Mouse (Mus musculus): ENCODE results near the gene E2f4. TPM values are rescaled to one million over a fixed set of nuclear protein-coding genes. Genes with fewer than 3 reads are reported as not detected.

E2f4 gene
- polyA plus RNA-seq, 1 experiment from 2014 or later: 117 TPM

DNA sequence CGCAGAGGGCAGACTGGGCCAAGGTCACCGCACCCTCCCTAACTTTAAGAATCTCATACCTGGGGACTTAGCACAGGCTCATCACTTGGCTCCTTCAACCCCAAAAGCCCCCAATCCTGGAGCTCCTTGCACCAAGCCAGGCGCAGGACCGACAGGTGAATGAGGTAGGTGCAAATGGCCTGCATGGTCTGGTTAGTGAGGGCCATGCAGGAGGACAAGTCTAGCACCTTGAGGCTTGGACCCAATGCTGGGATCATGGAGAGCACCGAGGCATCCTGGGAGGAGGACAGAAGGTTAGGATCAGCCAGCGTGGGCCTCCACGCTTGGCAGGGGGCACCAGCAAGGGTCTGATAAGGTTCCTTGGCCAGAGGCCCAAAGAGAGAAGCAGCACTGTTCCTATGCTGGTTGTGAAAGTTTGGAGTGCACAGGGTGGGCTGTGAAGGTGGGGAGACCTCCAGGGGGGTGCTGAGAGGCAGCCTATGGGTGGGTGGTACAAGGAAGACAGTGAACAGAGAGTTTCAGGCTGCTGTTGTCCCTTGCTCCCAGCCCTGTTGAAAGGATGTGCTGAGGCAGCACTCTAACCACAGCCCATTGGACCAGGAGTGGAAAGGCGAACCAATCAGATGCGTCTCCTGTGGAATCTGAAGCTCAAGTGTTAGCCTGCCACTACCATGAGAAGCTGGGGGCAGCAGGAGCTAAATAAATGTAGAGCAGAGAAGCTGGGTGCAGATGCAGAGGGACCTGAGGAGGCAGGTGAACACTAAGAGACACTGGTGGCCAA is 16.3 kb downstream of the E2f4 start:
- WGBS: 75% methylated on average over 9 of the region's 9 CpGs
- Histone ChIP-seq H3K4me2 (replicated peaks; ENCODE audit: low read depth, low read length) (no peak overlapping the region), H3K4me3 (ENCODE audit: low read length) (no peak overlapping the region), H3K9me3 (ENCODE audit: control insufficient read depth, low read length) (no peaks in the 10 kb centered on the region), H3K27me3 (ENCODE audit: control insufficient read depth, insufficient read depth, low read length) (no peaks in the 10 kb centered on the region), H3K4me1 (ENCODE audit: control insufficient read depth, insufficient read depth, low read length) (no peaks in the 10 kb centered on the region), H3K27ac (ENCODE audit: low read depth, low read length) (no peak overlapping the region), H3K36me3 (ENCODE audit: control insufficient read depth, insufficient read depth, low read length) (peaks cover 55% of the 10 kb centered on the region; the same call in 1 of the 2 replicates), H3K9ac (ENCODE audit: low read depth, low read length) (no peak overlapping the region)
- no peak for ATAC-seq (ENCODE audit: low FRiP score, low TSS enrichment)

DNA sequence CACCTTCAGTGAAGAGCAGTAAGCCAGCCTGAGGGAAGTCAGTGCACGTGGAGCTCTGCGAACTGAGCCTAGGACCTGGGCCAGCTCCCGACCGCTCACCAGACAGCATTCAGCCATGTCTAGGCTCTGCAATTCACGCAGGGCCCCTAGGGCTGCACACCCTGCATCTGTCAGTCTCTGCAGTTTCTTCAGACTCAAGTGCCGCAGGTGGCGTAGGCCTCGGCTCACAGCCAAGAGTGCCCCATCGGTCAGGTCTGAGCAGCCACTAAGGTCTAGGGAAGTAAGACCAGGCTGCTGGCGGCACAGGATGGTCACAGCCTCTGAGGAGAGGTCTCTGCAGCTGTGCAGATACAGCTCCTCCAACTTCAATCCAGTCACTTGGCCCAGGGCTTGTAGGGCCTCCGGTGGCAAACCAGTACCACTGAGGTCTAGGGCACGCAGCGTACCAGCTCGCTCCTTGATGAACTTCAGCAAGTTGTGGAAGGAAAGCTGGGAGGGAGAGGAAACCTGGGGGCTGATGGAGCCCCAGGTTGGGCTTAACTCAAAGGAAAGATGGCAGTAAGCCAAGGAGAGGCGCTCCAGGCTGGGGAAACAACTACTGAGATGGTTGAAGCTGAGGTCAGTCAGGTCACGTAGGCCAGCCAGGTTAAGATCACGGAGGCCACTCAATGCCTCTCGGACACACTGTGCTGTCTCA is 17.8 kb downstream of the E2f4 start:
- H3K9me3 ChIP-seq (ENCODE audit: control insufficient read depth, low read length): no peaks in the 10 kb centered on the region
- 88% methylated on average over 18 of the region's 18 CpGs for WGBS
- H3K4me2 ChIP-seq (replicated peaks; ENCODE audit: low read depth, low read length): no peak overlapping the region
- H3K36me3 ChIP-seq (ENCODE audit: control insufficient read depth, insufficient read depth, low read length): peaks cover 56% of the 10 kb centered on the region; the same call in 1 of the 2 replicates
- H3K4me1 ChIP-seq (ENCODE audit: control insufficient read depth, insufficient read depth, low read length): no peaks in the 10 kb centered on the region
- no peak for ATAC-seq (ENCODE audit: low FRiP score, low TSS enrichment)
- H3K27ac ChIP-seq (ENCODE audit: low read depth, low read length): no peak overlapping the region
- no peak overlapping the region for H3K9ac ChIP-seq (ENCODE audit: low read depth, low read length)
- H3K27me3 ChIP-seq (ENCODE audit: control insufficient read depth, insufficient read depth, low read length): no peaks in the 10 kb centered on the region
- H3K4me3 ChIP-seq (ENCODE audit: low read length): no peak overlapping the region

GRCm38 (mm10) chr8:105317941-105318340 is 20.5 kb downstream of the E2f4 start:
- no peak for ATAC-seq (ENCODE audit: low FRiP score, low TSS enrichment)
- Histone ChIP-seq H3K4me3 (ENCODE audit: low read length) (no peak overlapping the region), H3K4me1 (ENCODE audit: control insufficient read depth, insufficient read depth, low read length) (no peaks in the 10 kb centered on the region), H3K4me2 (replicated peaks; ENCODE audit: low read depth, low read length) (no peak overlapping the region), H3K9me3 (ENCODE audit: control insufficient read depth, low read length) (no peaks in the 10 kb centered on the region), H3K36me3 (ENCODE audit: control insufficient read depth, insufficient read depth, low read length) (peaks cover 48% of the 10 kb centered on the region; the same call in 1 of the 2 replicates), H3K27me3 (ENCODE audit: control insufficient read depth, insufficient read depth, low read length) (no peaks in the 10 kb centered on the region), H3K9ac (ENCODE audit: low read depth, low read length) (no peak overlapping the region), H3K27ac (ENCODE audit: low read depth, low read length) (no peak overlapping the region)
- 92% methylated on average over 4 of the region's 4 CpGs for WGBS

DNA sequence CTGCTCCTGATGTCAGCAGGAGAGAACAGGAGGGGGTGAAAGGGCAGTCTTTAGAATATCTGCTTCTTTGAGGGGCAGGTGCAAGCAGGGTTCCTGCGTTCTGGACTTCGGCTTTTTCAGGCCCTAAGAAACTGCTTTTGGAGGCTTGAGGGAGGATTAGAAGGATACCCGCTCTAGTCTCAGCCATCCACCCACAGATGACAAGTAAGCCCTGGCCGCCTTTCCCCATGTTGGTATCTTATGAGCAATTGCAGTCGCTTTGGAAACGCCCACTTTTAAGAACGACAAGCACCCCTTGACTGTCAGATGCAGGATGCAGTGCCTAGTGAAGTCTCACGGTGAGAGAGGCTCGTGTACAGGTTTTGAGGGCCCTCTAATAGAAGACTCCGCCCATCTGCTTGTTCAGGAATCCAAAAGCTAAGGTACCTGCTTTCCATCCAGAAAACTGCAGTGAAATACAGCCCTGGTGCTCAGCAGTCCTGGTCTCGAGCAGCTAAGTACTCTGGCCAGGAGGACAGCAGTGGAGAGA is 21.3 kb downstream of the E2f4 start:
- Histone ChIP-seq H3K9me3 (ENCODE audit: control insufficient read depth, low read length) (no peaks in the 10 kb centered on the region), H3K4me2 (replicated peaks; ENCODE audit: low read depth, low read length) (no peak overlapping the region), H3K36me3 (ENCODE audit: control insufficient read depth, insufficient read depth, low read length) (peaks cover 46% of the 10 kb centered on the region; the same call in 1 of the 2 replicates), H3K27ac (ENCODE audit: low read depth, low read length) (no peak overlapping the region), H3K4me1 (ENCODE audit: control insufficient read depth, insufficient read depth, low read length) (no peaks in the 10 kb centered on the region), H3K27me3 (ENCODE audit: control insufficient read depth, insufficient read depth, low read length) (no peaks in the 10 kb centered on the region), H3K4me3 (ENCODE audit: low read length) (no peak overlapping the region), H3K9ac (ENCODE audit: low read depth, low read length) (no peak overlapping the region)
- no peak for ATAC-seq (ENCODE audit: low FRiP score, low TSS enrichment)
- 82% methylated on average over 11 of the region's 11 CpGs for WGBS

DNA sequence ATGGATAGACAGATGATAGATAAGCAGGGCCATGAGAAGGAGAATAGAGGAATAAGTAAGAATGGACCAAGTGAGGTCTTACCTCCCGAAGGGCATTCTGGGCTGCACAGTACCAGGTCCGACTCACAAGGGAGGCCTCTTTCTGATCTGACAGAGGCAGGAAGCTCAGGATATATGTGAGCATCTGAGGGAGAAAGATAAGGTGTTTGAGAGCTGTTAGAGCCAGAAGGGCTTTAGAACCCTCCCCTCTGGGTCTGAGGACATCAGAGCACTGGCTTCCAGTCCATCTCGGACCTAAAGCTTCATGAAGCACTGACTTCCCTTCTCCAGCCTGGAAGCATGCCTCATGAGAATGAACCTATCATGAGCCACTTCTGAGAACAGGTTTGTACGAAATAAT is 25.7 kb downstream of the E2f4 start:
- H3K4me1 ChIP-seq (ENCODE audit: control insufficient read depth, insufficient read depth, low read length): peaks cover 15% of the 10 kb centered on the region
- no peak for ATAC-seq (ENCODE audit: low FRiP score, low TSS enrichment)

DNA sequence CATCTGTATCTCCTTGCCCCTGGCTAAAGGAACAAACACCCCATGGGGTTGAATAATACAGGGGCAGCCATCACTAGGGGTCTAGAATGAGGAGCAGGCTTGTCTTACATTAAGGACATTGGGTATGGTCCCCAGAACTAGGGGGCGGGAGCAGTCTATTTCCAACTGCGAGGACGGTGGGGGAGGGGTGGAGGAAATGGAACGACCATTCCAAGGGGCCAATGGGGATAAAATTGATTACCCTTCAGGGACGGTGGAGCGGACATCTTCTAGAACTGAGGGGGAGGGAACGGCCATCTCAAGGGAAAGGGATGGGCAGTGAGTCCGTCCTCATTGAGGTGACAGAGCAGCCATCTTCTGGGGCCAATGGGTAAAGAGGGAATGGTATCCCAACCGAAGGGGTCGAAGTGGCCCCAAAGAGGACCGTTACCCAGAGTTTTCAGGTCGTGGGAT is 28.2 kb downstream of the E2f4 start:
- H3K27ac ChIP-seq (ENCODE audit: low read depth, low read length): no peak overlapping the region
- peaks cover 37% of the 10 kb centered on the region for H3K36me3 ChIP-seq (ENCODE audit: control insufficient read depth, insufficient read depth, low read length)
- H3K4me2 ChIP-seq (replicated peaks; ENCODE audit: low read depth, low read length): peak overlapping the region; percentile 74
- H3K27me3 ChIP-seq (ENCODE audit: control insufficient read depth, insufficient read depth, low read length): no peaks in the 10 kb centered on the region
- under 1% methylated on average over 12 of the region's 12 CpGs for WGBS
- H3K9ac ChIP-seq (ENCODE audit: low read depth, low read length): peak overlapping the region; percentile 79
- peak; percentile 76; the same call in 1 of the 2 replicates for ATAC-seq (ENCODE audit: low FRiP score, low TSS enrichment)
- peaks cover 15% of the 10 kb centered on the region for H3K4me1 ChIP-seq (ENCODE audit: control insufficient read depth, insufficient read depth, low read length)
- peak overlapping the region; percentile 93 for H3K4me3 ChIP-seq (ENCODE audit: low read length)
- no peaks in the 10 kb centered on the region for H3K9me3 ChIP-seq (ENCODE audit: control insufficient read depth, low read length)

More for the DNA sequence above, 25.7 kb downstream of the E2f4 start:
- Histone ChIP-seq H3K9me3 (ENCODE audit: control insufficient read depth, low read length) (no peaks in the 10 kb centered on the region), H3K4me2 (replicated peaks; ENCODE audit: low read depth, low read length) (no peak overlapping the region), H3K36me3 (ENCODE audit: control insufficient read depth, insufficient read depth, low read length) (peaks cover 20% of the 10 kb centered on the region), H3K27ac (ENCODE audit: low read depth, low read length) (no peak overlapping the region), H3K27me3 (ENCODE audit: control insufficient read depth, insufficient read depth, low read length) (no peaks in the 10 kb centered on the region), H3K9ac (ENCODE audit: low read depth, low read length) (no peak overlapping the region), H3K4me3 (ENCODE audit: low read length) (no peak overlapping the region)
- WGBS: 89% methylated on average over 4 of the region's 4 CpGs

DNA sequence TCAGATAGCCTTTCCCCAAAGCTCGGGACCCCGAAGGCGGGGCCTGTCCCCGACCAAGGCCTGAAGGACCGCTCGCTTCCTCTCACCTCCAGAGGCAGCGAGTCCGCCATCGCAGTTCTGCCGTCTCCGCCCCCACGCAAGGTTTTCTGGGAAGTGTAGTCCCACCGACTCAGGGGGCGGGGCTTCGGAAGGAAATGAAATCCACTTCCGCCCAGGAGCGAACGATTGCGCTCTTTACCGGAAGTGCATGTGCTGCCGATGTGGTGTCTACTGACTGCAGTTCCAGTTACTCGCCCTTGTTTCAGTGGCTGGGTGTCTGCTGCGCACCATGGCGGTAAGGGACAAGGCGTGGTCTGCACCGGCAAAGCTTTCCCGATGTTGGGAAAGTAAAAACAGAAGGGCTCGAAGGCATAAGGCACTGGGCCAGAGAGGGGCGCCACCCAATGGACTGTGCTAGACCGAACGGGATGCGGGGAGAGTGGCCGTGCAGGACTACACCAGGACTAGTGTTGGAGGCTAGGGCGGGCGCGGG is 28.7 kb downstream of the E2f4 start, which contains the start of the genes Lrrc29 and Tmem208:
Lrrc29 (minus strand) TSS at position 138 of the 532 bp plus-strand sequence.
Tmem208 (plus strand) TSS at position 214 of the 532 bp plus-strand sequence.
- H3K4me1 ChIP-seq (ENCODE audit: control insufficient read depth, insufficient read depth, low read length): peaks cover 15% of the 10 kb centered on the region
- peaks cover 43% of the 10 kb centered on the region for H3K36me3 ChIP-seq (ENCODE audit: control insufficient read depth, insufficient read depth, low read length)
- H3K9me3 ChIP-seq (ENCODE audit: control insufficient read depth, low read length): no peaks in the 10 kb centered on the region
- WGBS: 1% methylated on average over 34 of the region's 36 CpGs
- H3K4me3 ChIP-seq (ENCODE audit: low read length): peak within 1 kb of the TSS; percentile 93
- H3K27ac ChIP-seq (ENCODE audit: low read depth, low read length): peak within 1 kb of the TSS; percentile 70; the same call in 1 of the 2 replicates
- peak within 1 kb of the TSS; percentile 79 for H3K9ac ChIP-seq (ENCODE audit: low read depth, low read length)
- peak; percentile 92 for ATAC-seq (ENCODE audit: low FRiP score, low TSS enrichment)
- H3K4me2 ChIP-seq (replicated peaks; ENCODE audit: low read depth, low read length): peak within 1 kb of the TSS; percentile 74
- H3K27me3 ChIP-seq (ENCODE audit: control insufficient read depth, insufficient read depth, low read length): no peaks in the 10 kb centered on the region

DNA sequence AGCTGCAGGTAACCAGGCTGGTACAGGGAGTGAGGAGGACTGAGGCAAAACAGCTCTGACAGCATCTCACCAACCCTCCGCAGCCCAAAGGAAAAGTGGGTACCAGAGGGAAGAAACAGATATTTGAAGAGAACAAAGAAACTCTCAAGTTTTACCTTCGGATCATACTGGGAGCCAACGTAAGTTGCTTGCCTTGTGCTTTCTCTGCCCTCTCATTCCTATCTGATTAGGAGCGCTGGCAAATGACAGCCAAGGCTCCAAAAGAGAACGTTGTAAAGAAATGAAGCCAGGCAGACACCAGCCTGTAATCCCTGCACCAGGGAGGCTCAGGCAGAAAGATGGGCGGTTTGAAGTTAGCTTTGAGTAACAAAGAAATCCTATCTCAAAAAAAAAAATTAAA is 29.5 kb downstream of the E2f4 start:
- Histone ChIP-seq H3K27ac (ENCODE audit: low read depth, low read length) (no peak overlapping the region), H3K9ac (ENCODE audit: low read depth, low read length) (peak overlapping the region; percentile 79), H3K9me3 (ENCODE audit: control insufficient read depth, low read length) (no peaks in the 10 kb centered on the region), H3K36me3 (ENCODE audit: control insufficient read depth, insufficient read depth, low read length) (peaks cover 50% of the 10 kb centered on the region), H3K4me2 (replicated peaks; ENCODE audit: low read depth, low read length) (peak overlapping the region; percentile 70), H3K27me3 (ENCODE audit: control insufficient read depth, insufficient read depth, low read length) (no peaks in the 10 kb centered on the region), H3K4me3 (ENCODE audit: low read length) (peak overlapping the region; percentile 93), H3K4me1 (ENCODE audit: control insufficient read depth, insufficient read depth, low read length) (peaks cover 15% of the 10 kb centered on the region)
- 42% methylated on average over 6 of the region's 6 CpGs for WGBS
- no peak for ATAC-seq (ENCODE audit: low FRiP score, low TSS enrichment)
